Mouse (Mus musculus) kidney, postnatal 25 days (tissue): ENCODE measurements around the gene Smoc1.

ENCODE experiments used
- DNase-seq, 2 experiments: peaks; one replicate each; pipeline ENCODE4 v3.0.0; 2021; ENCODE audit warnings: mixed read lengths in 2 of 2

Smoc1 gene

DNA sequence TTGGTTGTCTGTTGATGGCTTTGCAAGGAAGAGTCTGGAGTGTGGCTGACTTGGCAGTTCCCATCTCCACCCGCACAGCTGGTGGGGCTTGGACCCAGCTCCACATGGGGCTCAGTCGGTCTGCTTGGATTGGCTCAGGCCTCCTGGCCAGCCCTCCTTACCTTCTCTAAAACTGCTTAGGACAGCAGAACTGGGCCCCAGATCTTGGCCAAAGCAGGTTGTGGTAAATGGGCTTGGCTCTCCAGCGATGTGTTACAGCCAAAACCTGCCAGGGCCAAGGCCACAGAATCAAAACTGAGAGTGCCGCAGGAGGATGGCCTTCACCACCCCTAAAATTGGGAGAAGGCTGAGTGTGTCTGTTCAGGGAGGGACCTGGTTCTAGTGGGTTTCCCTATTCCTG, 147.3 kb downstream of the Smoc1 start:
- no peak for DNase-seq

DNA sequence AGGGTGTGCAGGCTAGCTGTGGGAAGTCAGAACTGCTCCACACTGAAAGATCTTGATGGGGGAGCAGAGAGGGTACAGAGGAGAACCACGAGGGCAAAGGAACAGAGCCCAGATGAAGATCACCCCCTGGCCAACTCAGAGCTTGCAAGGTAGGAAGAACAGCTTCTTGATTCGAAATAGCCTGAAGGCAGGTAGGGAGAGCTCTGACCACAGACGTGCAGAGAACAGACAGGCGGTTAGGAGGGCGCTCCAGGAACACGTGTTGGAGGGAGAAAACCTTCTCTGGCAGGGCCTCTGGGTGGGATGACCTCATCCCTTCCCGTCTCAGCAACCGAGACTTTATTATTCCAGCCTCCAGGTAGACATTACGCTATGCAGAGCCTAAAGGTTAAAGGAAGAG, 148.6 kb downstream of the Smoc1 start:
- no peak for DNase-seq

GRCm38 (mm10) chr12:81182073-81182472, 155.5 kb downstream of the Smoc1 start:
- DNase-seq: peak in 1 of 2 experiments; percentile 53

DNA sequence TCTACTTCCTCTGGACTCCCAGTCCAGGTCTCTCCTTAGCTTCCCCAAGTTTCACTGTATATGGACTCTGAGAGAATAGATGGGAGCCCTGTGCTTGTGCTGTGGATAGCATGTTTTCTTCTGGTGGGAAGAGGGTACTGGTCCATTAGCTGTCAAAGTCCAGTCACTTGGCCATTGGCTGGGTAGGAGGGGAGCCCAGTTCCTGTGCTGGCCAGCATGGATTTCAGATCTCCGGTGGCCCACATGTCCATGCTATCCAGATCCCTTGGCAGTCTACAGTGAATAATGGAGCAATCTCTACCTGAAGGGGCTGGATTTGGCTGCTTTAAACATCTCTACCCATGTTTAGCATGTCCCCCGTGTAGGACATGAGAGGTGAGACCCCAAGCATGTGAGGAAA, 158.4 kb downstream of the Smoc1 start:
- no peak for DNase-seq

DNA sequence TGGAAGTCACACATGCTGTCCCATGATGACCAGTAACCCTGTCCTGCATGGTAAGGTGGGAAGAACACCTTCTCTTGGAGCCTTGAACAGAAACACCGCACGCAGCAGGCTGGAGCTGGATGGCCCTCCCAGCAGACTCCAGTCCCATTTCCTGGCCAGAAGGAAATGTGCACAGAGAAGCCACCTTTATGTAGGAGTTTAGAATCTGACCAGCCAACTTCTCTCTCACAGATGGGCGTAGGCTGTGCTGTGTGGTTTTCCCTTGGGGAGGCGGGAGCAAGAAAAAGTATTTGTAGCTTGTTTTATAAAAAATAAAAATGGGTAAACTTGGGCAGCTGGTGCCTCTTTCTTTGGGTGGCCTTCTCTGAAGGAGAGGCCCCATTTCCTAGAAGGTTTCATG, 159.5 kb downstream of the Smoc1 start:
- no peak for DNase-seq

DNA sequence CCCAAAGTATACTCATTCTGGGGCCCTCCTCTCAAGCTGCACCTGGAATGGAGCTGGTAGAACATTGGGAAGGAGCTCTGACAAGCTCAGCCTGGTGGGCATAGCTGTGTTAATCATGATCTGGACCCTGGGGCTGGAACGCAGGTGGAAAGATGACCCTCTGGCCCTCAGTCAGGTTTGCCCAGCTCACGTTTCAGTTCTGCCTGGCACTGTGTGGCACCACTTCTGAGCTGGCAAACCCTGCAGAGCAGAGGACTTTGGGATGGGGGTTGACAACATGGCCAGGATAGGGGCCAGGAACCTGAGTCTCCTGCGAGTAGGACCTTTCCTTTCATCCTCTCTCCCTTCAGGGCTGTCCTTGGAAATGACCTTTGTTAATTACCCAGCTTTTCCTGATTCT, 160.1 kb downstream of the Smoc1 start:
- DNase-seq: no peak

DNA sequence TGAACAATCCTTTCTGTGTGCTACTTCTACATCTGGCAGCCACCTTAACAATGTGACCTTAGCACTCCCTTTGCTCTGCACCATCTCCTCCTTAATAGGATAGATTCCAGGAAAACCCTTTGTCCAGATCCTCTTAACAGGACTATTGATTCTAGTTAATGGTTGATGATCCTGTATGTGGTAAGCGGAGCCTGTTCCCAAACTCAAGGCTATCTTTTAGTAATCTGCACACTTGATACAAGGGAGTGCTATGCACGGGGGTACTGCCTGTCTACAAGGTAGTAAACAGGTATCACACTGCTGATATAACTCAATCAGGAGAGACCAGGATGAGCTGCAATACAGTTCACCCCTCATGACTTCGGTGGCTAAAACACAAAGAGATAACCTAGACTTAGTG, 161.8 kb downstream of the Smoc1 start:
- no peak for DNase-seq

- DNase-seq: no peak
Observed at GRCm38 (mm10) chr12:81188996-81189395, 162.4 kb downstream of the Smoc1 start.

- no peak for DNase-seq
Observed at GRCm38 (mm10) chr12:81189636-81190035, 163.0 kb downstream of the Smoc1 start.

- DNase-seq: no peak
Observed at GRCm38 (mm10) chr12:81193968-81194367, 167.4 kb downstream of the Smoc1 start.

GRCm38 (mm10) chr12:81197468-81198075, 171.0 kb downstream of the Smoc1 start:
- no peak for DNase-seq

- peak; percentile 59 for DNase-seq
Observed at GRCm38 (mm10) chr12:81199280-81199955, 172.8 kb downstream of the Smoc1 start.

DNA sequence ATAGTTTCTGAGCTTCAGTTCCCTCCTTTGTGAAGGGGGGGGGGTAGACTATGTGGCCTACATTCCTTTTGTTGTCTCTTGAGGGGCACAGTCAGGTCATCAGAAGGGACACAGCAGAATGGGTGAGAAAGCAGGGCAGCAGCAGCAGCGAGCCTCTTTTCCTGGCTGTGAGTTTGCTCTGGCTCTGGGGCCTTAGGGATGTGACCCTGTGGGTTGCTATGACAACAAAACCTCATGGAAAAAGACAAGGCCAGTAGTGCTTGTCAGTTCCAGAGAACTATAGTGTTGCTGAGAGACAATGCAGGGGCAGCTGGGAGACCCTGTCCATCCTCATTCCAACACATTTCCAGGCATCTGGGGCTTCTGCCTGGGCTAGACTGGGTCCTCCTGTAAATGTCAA, 176.6 kb downstream of the Smoc1 start:
- DNase-seq: no peak

- peak; percentile 49 to 50 for DNase-seq
Observed at GRCm38 (mm10) chr12:81205619-81206560, 179.3 kb downstream of the Smoc1 start.

DNA sequence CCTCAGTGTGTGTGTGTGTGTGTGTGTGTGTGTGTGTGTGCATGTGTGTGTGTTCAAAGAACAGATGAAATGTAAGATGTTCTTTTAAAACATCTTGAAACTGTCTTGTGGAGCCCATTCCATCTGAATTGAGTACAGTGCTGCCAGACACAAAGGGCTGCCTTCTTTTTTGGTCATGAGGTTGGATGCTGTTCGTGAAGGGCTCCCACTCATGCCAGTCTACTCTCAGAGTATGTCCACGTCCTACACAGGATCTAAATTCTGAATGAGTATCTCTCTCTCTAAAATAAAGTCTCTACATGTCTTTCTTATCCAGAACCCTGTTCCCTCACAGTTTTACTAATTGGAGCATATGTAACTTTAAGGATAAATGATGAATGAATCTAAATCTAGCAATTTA, 182.0 kb downstream of the Smoc1 start:
- DNase-seq: no peak

GRCm38 (mm10) chr12:81219339-81219738, 192.7 kb downstream of the Smoc1 start:
- no peak for DNase-seq

DNA sequence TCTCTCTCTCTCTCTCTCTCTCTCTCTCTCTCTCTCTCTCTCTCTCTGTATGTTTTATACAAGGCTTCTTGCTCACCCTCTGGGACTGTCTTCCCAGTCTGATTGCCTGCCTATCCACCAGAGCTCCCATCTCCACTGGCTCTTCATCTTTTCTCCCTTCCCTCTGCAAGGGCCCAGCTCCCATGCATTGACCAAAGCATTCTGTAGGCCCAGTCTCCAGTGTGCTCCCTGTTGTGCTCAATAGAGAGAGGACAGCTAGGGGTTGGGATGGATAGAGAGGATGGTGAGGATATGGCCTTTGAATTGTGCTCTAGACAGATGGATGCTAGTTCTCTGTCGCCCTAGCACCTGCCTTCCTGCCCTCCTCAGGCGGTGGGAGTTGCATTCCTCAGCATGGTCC, 196.7 kb downstream of the Smoc1 start:
- DNase-seq: no peak

GRCm38 (mm10) chr12:81224843-81225242, 198.2 kb downstream of the Smoc1 start:
- DNase-seq: no peak

DNA sequence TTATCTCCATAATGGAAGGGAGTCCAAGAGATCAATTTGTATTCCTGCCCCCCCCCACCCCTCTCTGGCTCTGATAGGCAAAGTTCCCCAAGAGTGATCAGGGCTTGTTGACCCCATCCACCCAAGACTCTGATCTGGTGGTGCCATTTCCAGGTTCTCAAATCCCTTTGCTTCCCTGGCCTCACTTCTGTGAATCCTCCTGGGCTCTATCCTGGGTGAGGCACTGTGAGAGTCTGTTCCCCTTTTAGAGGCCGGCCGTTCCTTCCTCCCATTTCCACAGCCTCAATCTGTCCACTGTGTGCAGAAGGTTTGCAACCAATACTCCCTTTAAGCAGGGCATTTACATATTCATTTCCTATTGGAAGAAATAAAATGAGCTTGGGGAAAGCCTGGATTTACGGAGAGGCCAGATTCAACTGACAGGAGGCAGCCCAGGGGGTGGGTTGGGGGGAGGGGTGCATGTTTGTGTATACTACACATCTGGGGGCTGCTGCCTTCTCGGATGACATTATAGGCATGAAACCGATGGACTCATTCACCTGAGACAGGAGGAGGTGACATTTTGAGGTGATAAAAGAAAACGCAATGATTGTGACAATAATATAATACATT, 199.5 kb downstream of the Smoc1 start:
- no peak for DNase-seq

- DNase-seq: no peak
Observed at GRCm38 (mm10) chr12:81226590-81226989, 200.0 kb downstream of the Smoc1 start.

- no peak for DNase-seq
Observed at GRCm38 (mm10) chr12:81227767-81228460, 201.3 kb downstream of the Smoc1 start.

GRCm38 (mm10) chr12:81233746-81234380, 207.3 kb downstream of the Smoc1 start:
- DNase-seq: no peak
